Mouse (Mus musculus) embryo, embryonic 11.5 days (tissue): ENCODE data around the gene Slc4a5.

Source experiments
- DNase-seq: peaks from one replicate; pipeline ENCODE4 v3.0.0-alpha.2; 2012; ENCODE audit warnings: low read depth, low spot score

The Slc4a5 gene

GRCm38 (mm10) chr6:83219814-83220213 is at the start of gene Slc4a5:
Gene Slc4a5, plus strand, starts transcription at chr6:83219828.
- no peak for DNase-seq

GRCm38 (mm10) chr6:83169872-83170271 is 49.8 kb upstream of the Slc4a5 start:
- DNase-seq: no peak

- no peak for DNase-seq
Measured at GRCm38 (mm10) chr6:83171063-83171462, 48.6 kb upstream of the Slc4a5 start.

GRCm38 (mm10) chr6:83172240-83172920 is 47.2 kb upstream of the Slc4a5 start:
- DNase-seq: no peak

GRCm38 (mm10) chr6:83175996-83176395 is 43.6 kb upstream of the Slc4a5 start:
- no peak for DNase-seq

GRCm38 (mm10) chr6:83179390-83180117 is 40.1 kb upstream of the Slc4a5 start:
- DNase-seq: no peak

- no peak for DNase-seq
Measured at GRCm38 (mm10) chr6:83180605-83181004, 39.0 kb upstream of the Slc4a5 start.

- DNase-seq: no peak
Measured at GRCm38 (mm10) chr6:83184858-83185435, 34.7 kb upstream of the Slc4a5 start.

- DNase-seq: no peak
Measured at GRCm38 (mm10) chr6:83185895-83186861, 33.5 kb upstream of the Slc4a5 start.

- no peak for DNase-seq
Measured at GRCm38 (mm10) chr6:83186946-83187345, 32.7 kb upstream of the Slc4a5 start.

- no peak for DNase-seq
Measured at GRCm38 (mm10) chr6:83193571-83193970, 26.1 kb upstream of the Slc4a5 start.

- no peak for DNase-seq
Measured at GRCm38 (mm10) chr6:83197345-83198004, 22.2 kb upstream of the Slc4a5 start.

- no peak for DNase-seq
Measured at GRCm38 (mm10) chr6:83203320-83203719, 16.3 kb upstream of the Slc4a5 start.

GRCm38 (mm10) chr6:83205851-83206250 is 13.8 kb upstream of the Slc4a5 start:
- DNase-seq: no peak

GRCm38 (mm10) chr6:83206321-83206720 is 13.3 kb upstream of the Slc4a5 start:
- no peak for DNase-seq

GRCm38 (mm10) chr6:83207361-83208049 is 12.1 kb upstream of the Slc4a5 start:
- no peak for DNase-seq

GRCm38 (mm10) chr6:83208050-83208400 is 11.6 kb upstream of the Slc4a5 start:
- no peak for DNase-seq

- no peak for DNase-seq
Measured at GRCm38 (mm10) chr6:83210495-83210894, 9.1 kb upstream of the Slc4a5 start.

GRCm38 (mm10) chr6:83211526-83211925 is 8.1 kb upstream of the Slc4a5 start:
- no peak for DNase-seq

- peak; percentile 67 for DNase-seq
Measured at GRCm38 (mm10) chr6:83215002-83215666, 4.5 kb upstream of the Slc4a5 start.
